Mouse (Mus musculus) heart, postnatal 14 days (tissue): Measurements from ENCODE around the gene Klhl7. TPM values are rescaled to one million over a fixed set of nuclear protein-coding genes. Genes with fewer than 3 reads are reported as not detected.
A peak's percentile ranks its signal among the peaks of the same experiment; 100 is the strongest.
"Not testable (repeated sequence)": the region's sequence is repeated elsewhere in the genome, so short reads cannot be mapped to it uniquely, and the experiment has no call there.

Experiments used
- DNase-seq, 2 experiments: peaks; one replicate each; pipeline ENCODE4 v3.0.0; 2021 to 2022
- intact Hi-C: fragments of 180-260 bp; cut with DNase I; formaldehyde crosslinking; loops from one replicate; pipeline ENCODE4 v1.15.1; 2025
- total RNA-seq, 2 experiments: library from RNA; stranded (reverse); gene quantifications; 2 replicates each; pipeline ENCODE4 v1.2.3; 2021

Klhl7 gene
- total RNA-seq, 2 experiments from 2014 or later, result 47.6 to 54.5 TPM

DNA sequence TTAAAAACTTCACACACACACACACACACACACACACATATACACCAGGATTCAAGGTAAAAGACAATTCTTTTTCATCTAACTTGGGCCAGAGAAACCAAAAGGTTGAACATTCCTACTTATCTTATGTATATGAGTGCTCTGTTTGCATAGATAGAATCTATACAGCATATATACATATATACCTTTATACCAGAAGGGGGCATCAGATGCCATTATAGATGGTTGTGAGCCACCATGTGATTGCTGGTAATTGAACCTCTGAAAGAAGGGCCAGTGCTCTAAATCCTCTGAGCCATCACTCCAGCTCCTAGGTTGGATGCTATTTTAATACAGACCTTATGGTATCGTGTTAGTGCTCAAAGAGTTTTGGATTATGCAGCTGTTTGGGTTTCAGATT is 12.0 kb upstream of the Klhl7 start:
- no peak for DNase-seq
- intact Hi-C loops, result no loop called here

DNA sequence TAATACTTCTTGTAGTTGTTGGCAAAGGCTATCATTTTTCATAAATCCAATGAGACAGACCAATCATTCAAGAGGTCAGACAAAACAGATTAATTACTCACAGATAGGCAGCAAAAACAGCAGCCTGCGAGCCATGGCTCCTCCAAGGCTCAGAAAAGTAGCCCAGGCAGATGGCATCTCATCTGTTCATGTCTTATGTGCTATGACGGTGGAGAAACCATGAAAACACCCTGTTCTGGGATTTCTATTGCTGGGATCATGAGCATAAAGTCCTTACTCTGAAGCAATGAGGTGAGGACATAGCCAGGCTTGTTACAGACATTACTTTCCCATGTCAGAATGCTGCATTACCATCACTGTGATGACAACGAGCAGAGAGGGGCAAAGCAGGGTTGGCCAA is 7.9 kb upstream of the Klhl7 start:
- intact Hi-C loops, result no loop called here
- no peak for DNase-seq

DNA sequence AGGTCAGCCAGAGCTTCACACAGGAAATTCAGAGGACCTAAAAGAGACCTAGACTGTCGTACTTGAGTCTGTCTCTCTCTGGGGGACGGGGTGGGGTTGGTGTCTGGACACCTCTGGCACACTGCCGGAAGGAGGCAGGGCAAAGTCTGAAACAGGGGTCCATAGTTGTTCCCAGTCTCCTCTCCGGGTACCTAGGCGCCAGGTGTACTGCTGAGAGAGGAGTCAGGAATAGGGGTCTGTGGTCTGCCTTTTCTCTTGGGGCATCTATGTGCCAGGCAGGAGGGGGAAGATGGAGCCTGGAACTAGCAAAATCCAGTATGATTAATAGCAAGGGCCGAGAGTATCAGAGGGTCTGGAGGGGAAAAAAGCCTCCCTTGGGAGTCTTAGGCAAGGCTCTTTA is 5.0 kb upstream of the Klhl7 start:
- no peak for DNase-seq
- intact Hi-C loops, result no loop called here

DNA sequence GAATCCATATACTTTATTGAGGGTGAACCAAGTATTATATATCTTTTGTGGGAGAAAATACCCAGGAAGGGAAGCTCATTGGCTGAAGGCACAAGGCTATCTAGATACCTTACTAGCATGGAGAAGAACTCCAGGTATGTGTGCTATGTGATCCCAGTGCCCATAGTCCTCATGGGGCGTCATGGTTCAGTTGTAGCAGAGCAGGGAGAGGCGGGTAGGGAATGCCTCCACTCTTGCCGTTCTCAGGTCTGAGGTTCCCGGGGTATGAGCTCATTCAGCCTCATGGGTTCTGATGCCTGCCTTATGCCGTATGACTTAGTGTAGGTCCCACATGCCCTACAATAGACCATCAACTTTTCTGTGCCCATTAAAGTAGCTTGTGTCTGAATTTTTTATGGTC is 4.5 kb upstream of the Klhl7 start:
- intact Hi-C loops, result no loop called here
- no peak for DNase-seq

DNA sequence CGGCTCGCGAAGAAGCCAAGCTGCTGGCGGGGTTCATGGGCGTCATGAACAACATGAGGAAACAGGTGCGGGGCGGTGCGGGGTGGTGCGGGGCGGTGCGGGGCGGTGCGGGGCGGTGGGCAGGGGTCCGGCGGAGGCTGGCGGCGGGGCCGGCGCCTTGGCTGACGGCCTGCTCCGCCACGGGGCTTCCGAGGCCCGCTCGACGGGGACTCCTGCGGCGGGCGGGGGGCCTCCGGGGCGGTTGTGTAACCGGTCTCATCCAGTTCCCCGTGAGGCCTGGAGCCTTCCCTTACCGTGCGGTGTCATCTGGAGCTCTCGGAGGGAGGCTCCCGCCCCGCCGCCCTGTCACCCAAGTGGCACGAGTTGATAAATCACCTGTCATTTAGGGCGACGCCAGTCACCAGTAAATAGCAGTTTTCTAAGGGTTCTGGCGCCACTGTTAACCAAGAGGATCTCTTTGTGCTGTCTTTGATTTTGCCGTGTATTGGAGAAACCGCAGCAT is 456 bp downstream of the Klhl7 start:
- intact Hi-C loops, result loop anchor here (1.0 to 2.0 kb wide), 2 partner anchors 23 to 64 kb away; partner anchors contain the start of gene Nupl2
- DNase-seq, result peak; percentile 64 to 65

DNA sequence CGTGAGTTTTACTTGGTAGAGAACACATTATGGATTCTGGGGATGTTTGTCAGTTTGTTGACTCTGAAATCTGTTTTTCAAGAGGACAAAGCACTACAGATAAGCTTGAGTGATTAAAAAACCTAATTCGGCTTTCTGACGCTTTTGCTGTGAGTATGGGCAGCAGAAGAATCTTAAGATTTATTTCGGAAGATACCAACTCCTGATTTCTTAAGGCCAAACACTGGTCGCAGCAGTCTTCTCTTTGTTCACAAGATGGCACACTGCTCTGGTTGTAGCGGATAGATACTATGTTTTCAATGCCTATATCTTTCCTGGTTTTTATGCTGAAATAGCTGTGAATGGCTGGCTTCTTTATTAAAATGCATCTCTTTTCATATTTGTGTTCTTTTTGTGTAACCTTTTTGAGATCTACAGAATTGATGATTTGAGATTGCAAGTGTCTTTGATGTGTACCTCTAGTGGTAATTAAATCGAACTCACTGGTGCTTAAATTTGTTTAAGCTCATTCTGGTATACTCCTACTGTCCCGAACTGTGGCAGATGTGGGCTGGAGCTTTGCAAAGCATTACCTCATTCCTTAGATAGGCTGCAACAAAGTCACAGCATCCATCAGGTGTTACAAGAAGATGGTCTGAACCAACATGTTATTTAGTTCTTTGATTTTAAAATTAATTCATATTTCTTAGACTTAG is 1.2 kb downstream of the Klhl7 start:
- intact Hi-C loops, result loop anchor here (1.0 to 2.0 kb wide), 2 partner anchors 23 to 63 kb away; partner anchors contain the start of gene Nupl2
- DNase-seq, result no peak

DNA sequence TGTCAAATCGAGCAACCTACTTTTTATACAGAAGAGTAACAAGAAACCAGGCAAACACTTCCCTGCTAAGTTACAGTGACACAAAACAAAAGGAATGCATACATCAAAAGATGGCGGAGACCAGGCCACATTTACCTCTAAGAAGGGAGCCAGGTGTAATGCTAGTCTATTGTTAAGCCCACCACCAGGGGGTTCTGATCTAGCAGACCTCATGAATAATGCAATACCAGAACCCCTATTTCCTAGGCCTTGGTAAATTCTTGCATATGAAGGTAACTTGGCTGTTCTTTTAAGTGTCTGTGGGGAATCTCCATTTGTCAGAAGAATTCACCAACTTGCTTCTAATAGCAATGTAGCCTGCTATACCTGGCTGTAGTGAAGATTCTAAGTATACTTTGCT is 2.8 kb downstream of the Klhl7 start:
- intact Hi-C loops, result not testable (repeated sequence)

DNA sequence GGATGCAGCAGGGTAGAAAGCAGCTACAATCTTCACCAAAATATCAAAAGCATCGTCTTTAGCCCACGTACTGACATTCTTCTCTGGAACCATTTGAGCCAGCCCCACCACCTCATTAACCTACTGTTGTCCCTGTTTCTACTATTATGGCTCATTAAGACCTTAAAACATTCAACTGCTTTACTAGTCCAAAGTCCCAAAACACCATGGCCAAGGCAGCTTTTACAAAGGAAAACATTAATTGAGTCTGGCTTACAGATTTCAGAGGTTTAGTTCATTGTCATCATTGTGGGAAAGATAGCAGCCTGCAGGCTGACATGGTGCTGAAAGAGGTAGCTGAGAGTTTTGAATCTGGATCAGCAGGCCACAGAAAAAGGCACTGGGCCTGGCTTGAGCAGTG is 3.4 kb downstream of the Klhl7 start:
- intact Hi-C loops, result no loop called here
- no peak for DNase-seq

More for the DNA sequence above, 2.8 kb downstream of the Klhl7 start:
- not testable (repeated sequence) for DNase-seq

DNA sequence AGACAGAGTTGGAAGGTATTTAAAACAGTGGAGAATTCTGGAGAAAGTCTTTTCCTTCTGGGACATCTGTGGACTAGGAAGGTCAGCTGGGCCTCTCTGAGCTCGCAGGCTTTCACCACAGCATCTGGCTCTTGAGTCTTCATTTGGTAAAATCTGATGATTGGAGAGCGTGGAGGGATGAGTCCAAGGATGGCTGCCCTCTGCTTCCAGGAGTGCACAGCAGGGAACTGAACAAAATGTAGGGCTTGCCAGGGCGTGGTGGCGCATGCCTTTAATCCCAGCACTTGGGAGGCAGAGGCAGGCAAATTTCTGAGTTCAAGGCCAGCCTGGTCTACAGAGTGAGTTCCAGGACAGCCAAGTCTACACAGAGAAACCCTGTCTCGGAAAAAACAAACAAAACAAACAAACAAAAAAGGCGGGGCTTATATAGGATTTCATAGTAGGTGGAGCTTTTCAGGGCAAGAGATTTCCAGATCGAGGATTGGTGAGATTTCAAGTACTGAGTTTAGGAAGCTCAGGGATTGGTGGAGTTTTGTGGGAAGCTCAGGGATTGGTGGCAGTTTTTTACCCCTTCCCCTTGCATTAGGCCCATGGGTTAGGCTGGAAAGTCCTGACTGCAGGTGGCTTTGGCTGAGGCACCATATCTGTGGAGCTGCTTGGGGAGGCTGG is 6.8 kb downstream of the Klhl7 start:
- intact Hi-C loops, result no loop called here
- no peak for DNase-seq

DNA sequence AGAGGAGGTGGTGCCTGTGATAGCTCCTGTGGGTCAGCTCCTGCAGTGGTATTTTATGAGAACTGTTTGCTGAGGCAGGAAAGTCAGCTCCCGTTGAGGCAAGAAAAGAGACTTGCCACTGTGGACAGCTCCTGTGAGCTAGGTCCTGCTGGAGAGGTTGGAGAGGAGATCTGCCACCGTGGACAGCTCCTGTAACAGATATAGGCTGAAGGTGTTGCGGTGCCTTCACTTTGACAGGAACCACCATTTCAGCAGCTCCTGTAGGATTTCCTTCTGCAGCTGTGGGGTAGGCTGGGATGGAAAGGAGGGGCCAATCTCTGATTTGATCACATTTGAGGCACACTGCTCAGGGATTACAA is 7.3 kb downstream of the Klhl7 start:
- no peak for DNase-seq
- intact Hi-C loops, result no loop called here

DNA sequence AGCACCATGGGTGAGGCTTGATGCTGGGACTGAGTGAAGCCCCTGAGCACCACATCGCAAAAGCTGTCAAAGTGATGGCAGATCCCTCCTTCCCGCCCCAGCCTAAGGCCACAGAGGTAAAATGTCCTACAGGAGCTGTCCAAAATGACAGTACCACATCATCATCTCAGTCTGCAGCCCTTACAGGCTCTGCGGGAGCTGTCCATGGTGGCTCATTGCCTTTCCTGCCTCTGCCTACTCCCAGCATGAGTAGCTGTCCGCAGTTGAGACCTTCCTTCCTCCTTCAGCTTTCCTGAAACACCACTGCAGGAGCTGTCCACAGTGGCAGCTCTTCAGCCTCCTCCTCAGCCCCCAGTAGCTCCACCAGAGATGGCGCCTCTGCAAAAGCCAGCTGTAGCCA is 9.7 kb downstream of the Klhl7 start:
- intact Hi-C loops, result no loop called here
- DNase-seq, result peak; percentile 37 to 53

DNA sequence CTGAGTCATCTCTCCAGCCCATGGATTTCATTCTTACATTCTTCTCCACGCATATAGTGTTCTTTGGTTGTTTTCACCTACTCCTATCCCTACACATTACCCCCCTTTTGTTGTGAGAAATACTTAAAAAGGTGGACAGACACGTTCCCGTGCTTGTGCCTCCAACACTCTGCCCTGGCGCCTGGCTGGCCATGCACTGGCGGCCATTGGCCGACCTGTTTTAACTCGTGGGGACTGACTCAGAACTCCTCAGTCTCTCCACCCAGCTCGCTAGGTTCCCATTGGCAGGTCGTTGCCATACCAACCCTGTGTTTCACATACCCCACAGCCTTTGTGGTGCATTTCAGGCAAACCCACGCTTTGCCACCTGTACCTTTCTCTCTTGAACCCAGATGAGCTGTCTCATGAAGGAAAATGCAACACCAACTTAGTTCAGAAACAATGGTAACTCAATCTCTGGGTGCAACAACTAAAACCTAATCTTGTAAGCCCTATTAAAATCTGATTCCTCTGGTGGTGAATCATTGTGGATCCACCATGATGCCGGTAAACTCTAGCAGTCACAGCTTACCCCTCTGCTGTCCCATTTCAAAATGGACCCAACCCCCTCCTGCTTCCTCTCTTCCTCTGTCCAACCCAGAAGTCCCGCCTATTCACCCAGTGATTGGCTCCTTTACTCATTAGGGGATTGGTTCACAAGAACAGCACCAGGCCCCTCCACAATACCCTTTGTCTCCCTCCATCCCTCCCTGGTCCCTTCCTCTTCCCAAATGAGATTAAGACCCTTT is 11.9 kb downstream of the Klhl7 start:
- DNase-seq, result no peak
- intact Hi-C loops, result no loop called here

DNA sequence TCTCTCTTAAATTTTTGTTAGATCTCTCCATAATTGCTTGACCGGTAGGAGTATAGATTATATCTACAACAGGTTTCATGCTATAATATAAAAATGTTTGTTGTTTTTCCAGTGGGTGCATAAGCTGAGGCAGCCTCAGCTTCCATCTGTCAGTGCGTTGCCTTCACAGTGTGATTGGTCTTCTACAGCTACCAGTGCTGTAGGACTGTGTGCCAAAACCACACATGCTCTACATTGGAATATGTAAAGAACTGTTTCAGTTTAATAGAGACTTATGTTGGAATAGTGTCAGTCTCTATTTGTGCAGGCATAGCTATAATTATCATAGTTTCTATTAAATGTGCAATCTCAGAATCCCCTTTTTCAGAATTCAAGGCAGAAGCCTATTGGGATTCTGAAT is 21.8 kb downstream of the Klhl7 start:
- DNase-seq, result no peak
- intact Hi-C loops, result no loop called here

DNA sequence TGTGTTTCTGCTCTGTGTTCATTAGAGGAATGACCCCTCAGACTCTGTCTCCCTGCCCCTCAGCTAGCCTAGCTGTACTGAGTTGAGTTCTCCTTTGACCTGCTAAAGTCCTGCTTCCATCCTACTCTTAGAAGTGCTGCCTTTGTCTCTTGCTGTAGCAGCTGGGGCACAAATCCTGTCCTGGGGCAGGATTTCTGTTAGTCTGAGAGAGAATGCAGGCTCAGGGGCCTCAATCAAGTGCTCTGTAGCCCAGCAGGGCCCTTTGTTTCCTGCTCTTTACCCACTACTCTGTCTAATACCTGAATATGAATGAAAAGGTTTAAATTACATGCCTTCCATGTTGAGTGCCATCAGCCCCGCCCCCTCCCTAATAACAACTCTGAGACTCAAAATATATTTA is 23.8 kb downstream of the Klhl7 start:
- no peak for DNase-seq
- intact Hi-C loops, result loop anchor here (1.0 kb wide), 1 partner anchor 23 kb away; no protein-coding TSS in a partner anchor

DNA sequence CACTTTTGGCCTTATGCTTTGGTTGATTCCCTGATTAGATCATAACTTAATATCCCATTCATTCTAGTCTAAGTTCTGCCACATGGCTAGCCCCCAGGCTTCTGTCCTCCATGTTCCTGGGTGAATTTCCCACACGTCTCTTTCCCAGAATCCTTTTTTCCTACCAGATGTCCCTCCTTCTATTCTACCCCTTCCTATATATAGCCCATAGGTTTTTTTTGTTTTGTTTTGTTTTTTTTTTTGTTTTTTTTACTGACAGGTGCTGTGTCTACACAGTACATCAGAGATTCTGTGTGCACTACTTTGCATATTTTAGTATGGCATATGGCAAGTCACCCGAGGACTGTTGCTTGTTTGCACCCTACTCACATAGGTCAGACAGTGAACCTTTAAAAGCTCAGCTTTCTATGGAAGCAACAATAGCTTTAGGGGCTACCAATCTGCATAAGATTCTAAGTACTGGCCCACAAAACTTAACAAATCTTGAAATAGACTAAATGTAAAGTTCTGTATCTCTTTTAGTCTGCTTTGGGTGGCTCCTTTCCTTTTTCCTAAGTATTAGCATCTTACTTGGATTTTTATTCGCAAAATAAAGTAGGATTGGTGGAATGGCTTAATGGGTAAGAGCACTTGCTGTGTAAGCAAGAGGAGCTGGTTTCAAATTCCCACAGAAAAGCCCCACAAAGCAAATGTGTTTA is 24.3 kb downstream of the Klhl7 start:
- DNase-seq, result no peak
- intact Hi-C loops, result loop anchor here (1.0 kb wide), 1 partner anchor 23 kb away; no protein-coding TSS in a partner anchor

DNA sequence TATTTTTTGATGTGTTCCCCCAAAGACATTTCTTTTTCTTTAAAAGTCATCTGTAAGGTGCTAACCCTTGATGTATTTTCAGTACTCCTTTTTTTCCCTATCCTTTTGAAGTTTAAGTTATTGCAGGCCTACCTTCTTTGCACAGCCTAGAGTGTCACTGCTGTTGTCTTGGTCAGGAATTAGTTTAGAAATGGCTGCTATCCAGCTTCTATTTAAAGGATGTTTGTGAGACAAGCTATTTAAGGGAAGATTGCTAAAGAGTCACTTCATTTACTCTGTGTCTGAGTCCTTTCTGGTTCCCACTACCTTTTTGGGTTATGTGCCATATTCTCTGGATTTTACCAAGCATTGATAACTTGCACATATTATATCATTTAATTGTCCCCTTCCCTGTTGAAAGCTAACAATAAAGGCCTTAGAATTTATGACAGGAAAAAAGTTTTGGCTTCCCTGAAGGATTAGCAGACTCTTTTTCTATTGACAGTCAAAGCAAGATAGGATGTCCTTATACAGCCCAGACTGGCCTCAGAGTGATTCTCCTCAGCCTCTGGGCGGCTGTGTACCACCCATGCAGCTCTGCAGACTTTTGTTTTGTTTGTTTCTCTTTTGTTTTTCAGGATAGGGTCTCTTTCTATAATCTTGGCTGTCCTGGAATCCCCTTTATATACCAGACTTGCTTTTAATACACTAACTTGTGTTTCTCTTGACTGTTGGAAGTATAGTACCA is 25.7 kb downstream of the Klhl7 start:
- intact Hi-C loops, result no loop called here

DNA sequence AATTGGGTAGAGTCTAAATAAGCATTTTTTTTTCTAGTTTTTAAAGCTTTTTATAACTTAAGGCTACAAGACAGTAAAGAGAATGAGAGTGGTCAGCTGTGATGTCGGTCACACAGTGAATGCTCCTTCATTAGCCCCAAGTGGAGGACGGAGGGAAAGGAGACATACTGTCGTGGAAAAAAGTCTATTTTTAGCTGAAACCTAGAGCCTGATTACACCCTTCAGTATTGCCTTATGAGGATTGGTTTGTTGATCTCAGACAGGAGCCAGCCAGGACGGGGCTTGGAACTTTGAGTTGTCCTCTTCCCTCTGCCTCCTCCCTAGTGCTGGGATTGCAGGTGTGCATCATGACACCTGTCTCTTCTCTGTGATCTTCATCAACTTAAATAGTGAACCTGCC is 26.6 kb downstream of the Klhl7 start:
- DNase-seq, result peak in 1 of 2 experiments; percentile 10
- intact Hi-C loops, result no loop called here

More for the DNA sequence above, 25.7 kb downstream of the Klhl7 start:
- no peak for DNase-seq

DNA sequence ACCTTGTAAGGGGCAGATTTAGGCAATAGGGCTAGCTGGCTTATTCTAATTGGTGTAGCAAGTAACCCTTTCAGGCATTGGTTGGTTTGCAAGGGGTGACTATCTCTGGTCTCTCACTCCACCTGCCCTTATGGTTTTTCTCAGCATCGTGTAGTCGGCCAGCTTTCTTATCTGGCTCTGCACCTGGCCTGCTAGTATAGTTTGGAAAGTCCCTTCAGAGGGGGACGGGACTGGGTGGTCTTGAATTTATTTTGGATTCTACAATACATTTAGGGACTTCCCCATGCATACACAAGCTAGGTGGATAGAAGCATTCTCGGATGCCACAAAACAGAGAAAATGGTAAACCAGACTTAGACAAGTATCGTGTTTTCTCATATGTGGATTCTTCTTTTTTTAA is 46.6 kb downstream of the Klhl7 start:
- intact Hi-C loops, result no loop called here
- no peak for DNase-seq

DNA sequence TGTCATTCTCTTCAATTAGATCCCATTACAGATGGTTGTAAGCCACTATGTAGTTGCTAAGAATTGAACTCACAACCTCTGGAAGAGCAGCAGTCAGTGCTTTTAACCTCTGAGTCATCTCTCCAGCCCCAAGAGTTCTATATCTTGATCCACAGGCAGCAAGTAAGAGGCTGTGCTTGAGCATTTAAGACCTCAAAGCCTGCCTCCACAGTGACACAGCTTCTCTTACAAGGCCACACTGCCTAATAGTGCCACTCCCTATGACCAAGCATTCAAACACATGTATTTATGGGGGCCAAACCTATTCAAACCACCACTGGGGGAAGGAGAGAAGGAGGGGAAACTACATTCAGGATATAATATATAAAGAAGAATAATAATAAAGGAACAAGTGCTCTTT is 51.8 kb downstream of the Klhl7 start:
- intact Hi-C loops, result no loop called here

DNA sequence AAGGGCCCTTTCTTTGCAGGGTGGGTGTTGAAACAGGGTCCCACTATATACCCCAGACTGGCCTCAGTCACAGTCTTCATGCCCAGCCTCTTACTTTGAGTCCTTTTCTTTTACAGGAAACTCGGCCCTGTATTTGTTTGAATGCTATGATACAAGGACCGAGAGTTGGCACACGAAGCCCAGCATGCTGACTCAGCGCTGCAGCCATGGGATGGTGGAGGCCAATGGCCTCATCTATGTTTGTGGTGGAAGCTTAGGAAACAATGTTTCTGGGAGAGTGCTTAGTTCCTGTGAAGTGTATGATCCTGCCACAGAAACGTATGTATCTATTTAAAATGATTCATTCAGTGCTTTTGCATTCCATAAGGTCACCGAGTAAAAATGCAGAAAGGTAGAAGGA is 56.4 kb downstream of the Klhl7 start:
- DNase-seq, result no peak
- intact Hi-C loops, result no loop called here

More for the DNA sequence above, 51.8 kb downstream of the Klhl7 start:
- no peak for DNase-seq
